Mouse (Mus musculus) right cerebral cortex, postnatal 36 days (tissue): ENCODE data around the gene Gm11034.

Experiments used
- DNase-seq, 2 experiments: peaks; one replicate each; pipeline ENCODE4 v3.0.0; 2022; ENCODE audit warnings: low spot score in 2 of 2, mixed read lengths in 1 of 2

Gm11034 gene

GRCm38 (mm10) chr8:72211846-72212245 is 1.6 kb downstream of the Gm11034 start:
- DNase-seq: no peak

GRCm38 (mm10) chr8:72210710-72211109 is 2.7 kb downstream of the Gm11034 start:
- DNase-seq: no peak

GRCm38 (mm10) chr8:72210222-72210621 is 3.2 kb downstream of the Gm11034 start:
- no peak for DNase-seq

- no peak for DNase-seq
These were observed 4.9 kb downstream of the Gm11034 start for GRCm38 (mm10) chr8:72208582-72208981.

GRCm38 (mm10) chr8:72197997-72198396 is 15.4 kb downstream of the Gm11034 start:
- DNase-seq: no peak

- no peak for DNase-seq
These were observed 21.4 kb downstream of the Gm11034 start for GRCm38 (mm10) chr8:72192065-72192464.

GRCm38 (mm10) chr8:72190215-72190539 is 23.3 kb downstream of the Gm11034 start:
- DNase-seq: no peak

- DNase-seq: no peak
These were observed 23.8 kb downstream of the Gm11034 start, which contains the start of gene Hsh2d for GRCm38 (mm10) chr8:72189417-72190214. Hsh2d (plus strand) TSS chr8:72189638.

GRCm38 (mm10) chr8:72187793-72188331 is 25.6 kb downstream of the Gm11034 start:
- no peak for DNase-seq

GRCm38 (mm10) chr8:72183554-72184202 is 29.8 kb downstream of the Gm11034 start:
- DNase-seq: no peak

GRCm38 (mm10) chr8:72177346-72177925 is 36.0 kb downstream of the Gm11034 start:
- peak; percentile 25 to 54 for DNase-seq

- no peak for DNase-seq
These were observed 43.7 kb downstream of the Gm11034 start for GRCm38 (mm10) chr8:72169681-72170249.

GRCm38 (mm10) chr8:72169098-72169668 is 44.3 kb downstream of the Gm11034 start:
- DNase-seq: no peak
